Mouse (Mus musculus) lung, embryonic 15.5 days (tissue): ENCODE results near the gene Fgr. TPM values are rescaled to one million over a fixed set of nuclear protein-coding genes. Genes with fewer than 3 reads are reported as not detected.

ENCODE experiments used
- ATAC-seq: fragments of 200-750 bp; cut with Nextera tagmentation; 2 replicates; pipeline ENCODE4 v1.8.0; 2017; ENCODE audit warnings: moderate number of reproducible peaks, borderline replicate concordance; ENCODE audit not compliant: low FRiP score, low TSS enrichment; ENCODE audit errors: extremely low read depth
- H3K27ac ChIP-seq: fragments of 300-500 bp; sonication (generic); 2 replicates; pipeline ENCODE4 v1.5.1; 2015; ENCODE audit warnings: moderate library complexity, mild to moderate bottlenecking, inconsistent platforms
- H3K27me3 ChIP-seq: fragments of 300-500 bp; sonication (generic); 2 replicates; pipeline ENCODE4 v1.6.1; 2015; ENCODE audit warnings: inconsistent platforms
- H3K36me3 ChIP-seq: fragments of 300-500 bp; sonication (generic); 2 replicates; pipeline ENCODE4 v1.6.1; 2015; ENCODE audit warnings: inconsistent platforms
- H3K4me1 ChIP-seq: fragments of 300-500 bp; sonication (generic); 2 replicates; pipeline ENCODE4 v1.6.1; 2015; ENCODE audit warnings: inconsistent platforms
- H3K4me2 ChIP-seq: fragments of 300-500 bp; sonication (generic); 2 replicates; pipeline ENCODE4 v1.6.1; 2015; ENCODE audit warnings: inconsistent platforms, mild to moderate bottlenecking, moderate library complexity
- H3K4me3 ChIP-seq: fragments of 300-500 bp; sonication (generic); 2 replicates; pipeline ENCODE4 v1.5.1; 2015; ENCODE audit warnings: mild to moderate bottlenecking, inconsistent platforms
- H3K9ac ChIP-seq: fragments of 300-500 bp; sonication (generic); 2 replicates; pipeline ENCODE4 v1.6.1; 2015; ENCODE audit warnings: inconsistent platforms
- H3K9me3 ChIP-seq: fragments of 300-500 bp; sonication (generic); 2 replicates; pipeline ENCODE4 v1.6.1; 2016; ENCODE audit warnings: inconsistent platforms
- whole genome bisulfite sequencing: fragments of 180-500 bp; shearing (Covaris S2); methylation state at CpG from one replicate; pipeline ENCODE4 v1.1.7; 2015; 5-methylcytosine and 5-hydroxymethylcytosine counted together
- polyA plus RNA-seq: library from polyadenylated mRNA; unstranded; fragments of >200 nt; fragmentation: Nextera tagmentation; extraction: Ambion mirVana; gene quantifications from 2 replicates; pipeline ENCODE4 v1.2.1, GENCODE M21; 2015

The Fgr gene
- polyA plus RNA-seq, 1 experiment from 2014 or later, result 0.69 TPM

- Histone ChIP-seq H3K27ac (no peak overlapping the region), H3K4me2 (no peak overlapping the region), H3K36me3 (no peaks in the 10 kb centered on the region), H3K9me3 (no peaks in the 10 kb centered on the region), H3K27me3 (peaks cover 6% of the 10 kb centered on the region; the same call in 1 of the 2 replicates), H3K9ac (no peak overlapping the region), H3K4me1 (peaks cover 27% of the 10 kb centered on the region), H3K4me3 (no peak overlapping the region)
- 59% methylated on average over 3 of the region's 3 CpGs for WGBS
- no peak for ATAC-seq
Observed at GRCm38 (mm10) chr4:132975791-132976190, 1.9 kb downstream of the Fgr start.

GRCm38 (mm10) chr4:132976729-132977128, 2.8 kb downstream of the Fgr start:
- H3K4me2 ChIP-seq, result no peak overlapping the region
- H3K36me3 ChIP-seq, result no peaks in the 10 kb centered on the region
- ATAC-seq, result no peak
- H3K27ac ChIP-seq, result no peak overlapping the region
- no peak overlapping the region for H3K4me3 ChIP-seq
- peaks cover 6% of the 10 kb centered on the region; the same call in 1 of the 2 replicates for H3K27me3 ChIP-seq
- H3K9ac ChIP-seq, result no peak overlapping the region
- H3K9me3 ChIP-seq, result no peaks in the 10 kb centered on the region
- WGBS, result 66% methylated on average over 6 of the region's 6 CpGs
- H3K4me1 ChIP-seq, result peaks cover 27% of the 10 kb centered on the region

GRCm38 (mm10) chr4:132977597-132977996, 3.7 kb downstream of the Fgr start:
- Histone ChIP-seq H3K4me3 (no peak overlapping the region), H3K27me3 (peaks cover 6% of the 10 kb centered on the region; the same call in 1 of the 2 replicates), H3K9ac (no peak overlapping the region), H3K36me3 (no peaks in the 10 kb centered on the region), H3K4me2 (no peak overlapping the region), H3K9me3 (no peaks in the 10 kb centered on the region), H3K27ac (no peak overlapping the region), H3K4me1 (peaks cover 29% of the 10 kb centered on the region)
- 29% methylated on average over 5 of the region's 5 CpGs for WGBS
- ATAC-seq, result no peak

- no peaks in the 10 kb centered on the region for H3K9me3 ChIP-seq
- H3K27me3 ChIP-seq, result no peaks in the 10 kb centered on the region
- H3K4me2 ChIP-seq, result no peak overlapping the region
- H3K9ac ChIP-seq, result no peak overlapping the region
- no peak for ATAC-seq
- 48% methylated on average over 2 of the region's 2 CpGs for WGBS
- peaks cover 34% of the 10 kb centered on the region for H3K4me1 ChIP-seq
- H3K4me3 ChIP-seq, result no peak overlapping the region
- H3K27ac ChIP-seq, result no peak overlapping the region
- H3K36me3 ChIP-seq, result no peaks in the 10 kb centered on the region
Observed at GRCm38 (mm10) chr4:132979186-132979585, 5.3 kb downstream of the Fgr start.

GRCm38 (mm10) chr4:132981621-132982020, 7.7 kb downstream of the Fgr start:
- H3K4me2 ChIP-seq, result no peak overlapping the region
- no peaks in the 10 kb centered on the region for H3K27me3 ChIP-seq
- H3K4me3 ChIP-seq, result no peak overlapping the region
- H3K36me3 ChIP-seq, result no peaks in the 10 kb centered on the region
- no peak overlapping the region for H3K9ac ChIP-seq
- no peak for ATAC-seq
- no peaks in the 10 kb centered on the region for H3K9me3 ChIP-seq
- 78% methylated on average over 6 of the region's 6 CpGs for WGBS
- H3K4me1 ChIP-seq, result peaks cover 17% of the 10 kb centered on the region
- H3K27ac ChIP-seq, result no peak overlapping the region

GRCm38 (mm10) chr4:132982999-132983398, 9.1 kb downstream of the Fgr start:
- Histone ChIP-seq H3K27me3 (no peaks in the 10 kb centered on the region), H3K9ac (no peak overlapping the region), H3K4me1 (peaks cover 17% of the 10 kb centered on the region), H3K9me3 (no peaks in the 10 kb centered on the region), H3K27ac (no peak overlapping the region), H3K36me3 (no peaks in the 10 kb centered on the region), H3K4me3 (no peak overlapping the region), H3K4me2 (no peak overlapping the region)
- 0 out of 2 replicates have a peak, but pooled peaks have one; percentile 53 for ATAC-seq
- 54% methylated on average over 6 of the region's 6 CpGs for WGBS

- no peak overlapping the region for H3K4me2 ChIP-seq
- no peak overlapping the region for H3K9ac ChIP-seq
- H3K9me3 ChIP-seq, result no peaks in the 10 kb centered on the region
- H3K27me3 ChIP-seq, result no peaks in the 10 kb centered on the region
- ATAC-seq, result no peak
- no peaks in the 10 kb centered on the region for H3K36me3 ChIP-seq
- peak overlapping the region; percentile 70 for H3K27ac ChIP-seq
- H3K4me3 ChIP-seq, result no peak overlapping the region
- H3K4me1 ChIP-seq, result peaks cover 17% of the 10 kb centered on the region
- 45% methylated on average over 7 of the region's 7 CpGs for WGBS
Observed at GRCm38 (mm10) chr4:132983664-132984512, 10.0 kb downstream of the Fgr start.

- no peak for ATAC-seq
- no peak overlapping the region for H3K4me2 ChIP-seq
- H3K27ac ChIP-seq, result no peak overlapping the region
- no peak overlapping the region for H3K9ac ChIP-seq
- 88% methylated on average over 6 of the region's 6 CpGs for WGBS
- no peaks in the 10 kb centered on the region for H3K27me3 ChIP-seq
- no peaks in the 10 kb centered on the region for H3K36me3 ChIP-seq
- H3K4me1 ChIP-seq, result peaks cover 5% of the 10 kb centered on the region
- no peak overlapping the region for H3K4me3 ChIP-seq
- H3K9me3 ChIP-seq, result no peaks in the 10 kb centered on the region
Observed at GRCm38 (mm10) chr4:132988581-132989355, 14.9 kb downstream of the Fgr start.

- WGBS, result 64% methylated on average over 4 of the region's 4 CpGs
- no peak overlapping the region for H3K4me2 ChIP-seq
- no peaks in the 10 kb centered on the region for H3K4me1 ChIP-seq
- no peaks in the 10 kb centered on the region for H3K9me3 ChIP-seq
- H3K27ac ChIP-seq, result no peak overlapping the region
- no peak for ATAC-seq
- no peak overlapping the region for H3K4me3 ChIP-seq
- no peaks in the 10 kb centered on the region for H3K27me3 ChIP-seq
- no peak overlapping the region for H3K9ac ChIP-seq
- no peaks in the 10 kb centered on the region for H3K36me3 ChIP-seq
Observed at GRCm38 (mm10) chr4:132993553-132993952, 19.7 kb downstream of the Fgr start.

GRCm38 (mm10) chr4:132997469-132998237, 23.8 kb downstream of the Fgr start:
- Histone ChIP-seq H3K9me3 (no peaks in the 10 kb centered on the region), H3K4me1 (peaks cover 6% of the 10 kb centered on the region), H3K9ac (no peak overlapping the region), H3K27me3 (no peaks in the 10 kb centered on the region), H3K4me3 (no peak overlapping the region), H3K27ac (no peak overlapping the region), H3K4me2 (no peak overlapping the region), H3K36me3 (no peaks in the 10 kb centered on the region)
- peak; percentile 53 for ATAC-seq
- 36% methylated on average over 14 of the region's 14 CpGs for WGBS

- 0 out of 2 replicates have a peak, but pooled peaks have one; percentile 28 for ATAC-seq
- no peak overlapping the region; the same call in 1 of the 2 replicates for H3K4me2 ChIP-seq
- H3K27me3 ChIP-seq, result no peaks in the 10 kb centered on the region
- peaks cover 21% of the 10 kb centered on the region for H3K4me1 ChIP-seq
- no peak overlapping the region for H3K9ac ChIP-seq
- no peaks in the 10 kb centered on the region for H3K36me3 ChIP-seq
- no peaks in the 10 kb centered on the region for H3K9me3 ChIP-seq
- WGBS, result 12% methylated on average over 10 of the region's 10 CpGs
- no peak overlapping the region for H3K4me3 ChIP-seq
- H3K27ac ChIP-seq, result no peak overlapping the region
Observed at GRCm38 (mm10) chr4:133002896-133003295, 29.0 kb downstream of the Fgr start.
